In genomic region chr11:25592268-25592667, GRCm38 (mm10) we compare ENCODE assay signal across 16 mouse cellular contexts.
DNase-seq lines count a peak whose midpoint lies in the region; ATAC-seq and TF ChIP-seq lines count a peak whose summit lies in the region.
"Had no signal": no experiment of that assay in that cellular context is flagged by ENCODE, and none has a peak within 500 bp of the region (broad histone marks: within the 10 kb centered on the region; RNA-seq: fewer than 3 reads in every experiment).

No protein-coding gene starts in this region.

- H3K4me3 ChIP-seq in midbrain, embryonic 10.5 days = no peak overlapping the region
- no peak overlapping the region for H3K4me3 ChIP-seq in midbrain, embryonic 13.5 days (replicated peaks)
- H3K4me3 ChIP-seq in forebrain, postnatal 0 days (ENCODE audit: low read depth, low read length) = no peak overlapping the region
- H3K4me3 ChIP-seq: heart, embryonic 10.5 days; lung, embryonic 15.5 days had no signal

- 10% methylated on average over 3 of the region's 3 CpGs for WGBS in midbrain, embryonic 10.5 days
- 4% methylated on average over 3 of the region's 3 CpGs for whole genome bisulfite sequencing in midbrain, embryonic 13.5 days
- 9% methylated on average over 3 of the region's 3 CpGs for WGBS in forebrain, postnatal 0 days

- no peak; the same call in 1 of the 2 replicates for ATAC-seq in midbrain, embryonic 13.5 days
- ATAC-seq in forebrain, postnatal 0 days = peak; percentile 43; the same call in 1 of the 2 replicates
- ATAC-seq: intestine, postnatal 0 days had no signal

- TF ChIP-seq CTCF in forebrain, postnatal 0 days (IDR thresholded peaks at IDR 0.05; ENCODE audit: low read depth) = no peak

- no peaks in the 10 kb centered on the region for H3K27me3 ChIP-seq in midbrain, embryonic 10.5 days (ENCODE audit: low read depth, poor library complexity, severe bottlenecking)
- H3K27me3 ChIP-seq in midbrain, embryonic 13.5 days = no peaks in the 10 kb centered on the region
- no peaks in the 10 kb centered on the region for H3K27me3 ChIP-seq in forebrain, postnatal 0 days (ENCODE audit: insufficient read depth, low read length)
- H3K27me3 ChIP-seq: CH12.LX; lung, embryonic 15.5 days had no signal

- H3K9me3 ChIP-seq in midbrain, embryonic 10.5 days (replicated peaks) = no peaks in the 10 kb centered on the region
- no peaks in the 10 kb centered on the region for H3K9me3 ChIP-seq in midbrain, embryonic 13.5 days
- H3K9me3 ChIP-seq in forebrain, postnatal 0 days (ENCODE audit: low read length) = no peaks in the 10 kb centered on the region
- H3K9me3 ChIP-seq: heart, embryonic 10.5 days; lung, embryonic 15.5 days had no signal

- H3K4me1 ChIP-seq in midbrain, embryonic 10.5 days = peaks cover 49% of the 10 kb centered on the region
- peaks cover 24% of the 10 kb centered on the region for H3K4me1 ChIP-seq in midbrain, embryonic 13.5 days (replicated peaks)
- H3K4me1 ChIP-seq in forebrain, postnatal 0 days (ENCODE audit: insufficient read depth) = no peaks in the 10 kb centered on the region

- no peaks in the 10 kb centered on the region for H3K36me3 ChIP-seq in midbrain, embryonic 10.5 days
- H3K36me3 ChIP-seq in midbrain, embryonic 13.5 days = no peaks in the 10 kb centered on the region
- no peaks in the 10 kb centered on the region for H3K36me3 ChIP-seq in forebrain, postnatal 0 days (ENCODE audit: insufficient read depth)
- H3K36me3 ChIP-seq: heart, embryonic 10.5 days; lung, embryonic 15.5 days had no signal

- peak overlapping the region; percentile 72 for H3K27ac ChIP-seq in midbrain, embryonic 10.5 days (replicated peaks)
- no peak overlapping the region for H3K27ac ChIP-seq in midbrain, embryonic 13.5 days
- H3K27ac ChIP-seq in forebrain, postnatal 0 days (ENCODE audit: low read depth, low read length) = no peak overlapping the region
- H3K27ac ChIP-seq: heart, embryonic 10.5 days; lung, embryonic 15.5 days had no signal

- no peak overlapping the region for H3K9ac ChIP-seq in midbrain, embryonic 13.5 days (replicated peaks)
- no peak overlapping the region for H3K9ac ChIP-seq in forebrain, postnatal 0 days
- H3K9ac ChIP-seq: lung, embryonic 15.5 days had no signal

- DNase-seq in cerebellum, postnatal 10 days = peak; percentile 8 to 15
- DNase-seq in cerebellum, postnatal 36 days = no peak
- DNase-seq in midbrain, embryonic 10.5 days (ENCODE audit: low spot score) = no peak
- DNase-seq in embryo, embryonic 9.5 days (ENCODE audit: extremely low spot score) = peak; percentile 26
- DNase-seq in forebrain, postnatal 0 days = peak; percentile 24
- DNase-seq in T-cell, adult 2 months (ENCODE audit: low spot score) = no peak
- DNase-seq in ovary, postnatal 14 days (ENCODE audit: low spot score) = no peak
- DNase-seq: adrenal gland, postnatal 10 days; heart, postnatal 36 days; liver; retina, postnatal 1 day had no signal

- no peak overlapping the region for H3K4me2 ChIP-seq in midbrain, embryonic 13.5 days (replicated peaks)
- H3K4me2 ChIP-seq in forebrain, postnatal 0 days (ENCODE audit: low read depth) = no peak overlapping the region
- H3K4me2 ChIP-seq: lung, embryonic 15.5 days had no signal

Comparison
In these comparisons a context has a peak if more than half of its experiments do, and no peak if none do; other contexts are left out.
1. DNase-seq: peak in cerebellum, postnatal 10 days (2 of 2), embryo, embryonic 9.5 days (single experiment) and forebrain, postnatal 0 days (single experiment); none in cerebellum, postnatal 36 days (0 of 2), midbrain, embryonic 10.5 days (single experiment), T-cell, adult 2 months (single experiment) and ovary, postnatal 14 days (single experiment).